Mouse (Mus musculus): ENCODE measurements around the gene Tekt1. TPM values are rescaled to one million over a fixed set of nuclear protein-coding genes. Genes with fewer than 3 reads are reported as not detected.

Tekt1 gene
- total RNA-seq, 1 experiment from 2014 or later, result 0.18 TPM

DNA sequence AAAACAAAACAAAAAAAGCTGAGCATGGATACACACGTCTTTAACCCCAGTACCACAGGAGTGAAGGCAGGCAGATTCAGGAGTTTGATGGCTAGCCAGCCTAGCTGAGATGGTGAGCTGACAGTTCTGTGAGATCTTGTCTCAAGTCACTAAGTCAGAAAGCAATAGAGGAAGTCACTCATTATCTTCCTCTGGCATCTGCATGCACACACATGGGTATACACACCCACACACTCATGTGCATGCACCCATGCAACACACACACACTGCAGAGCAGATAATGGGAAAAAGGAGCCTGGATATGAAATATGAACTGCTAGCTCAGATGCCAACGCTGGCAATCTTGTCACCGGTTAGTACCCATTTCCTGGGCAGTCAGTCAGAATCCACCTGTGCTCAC is 31.0 kb upstream of the Tekt1 start:
- ATAC-seq (replicated peaks; ENCODE audit: low read depth, poor library complexity, severe bottlenecking), result peak; percentile 36; the same call in 1 of the 2 replicates

DNA sequence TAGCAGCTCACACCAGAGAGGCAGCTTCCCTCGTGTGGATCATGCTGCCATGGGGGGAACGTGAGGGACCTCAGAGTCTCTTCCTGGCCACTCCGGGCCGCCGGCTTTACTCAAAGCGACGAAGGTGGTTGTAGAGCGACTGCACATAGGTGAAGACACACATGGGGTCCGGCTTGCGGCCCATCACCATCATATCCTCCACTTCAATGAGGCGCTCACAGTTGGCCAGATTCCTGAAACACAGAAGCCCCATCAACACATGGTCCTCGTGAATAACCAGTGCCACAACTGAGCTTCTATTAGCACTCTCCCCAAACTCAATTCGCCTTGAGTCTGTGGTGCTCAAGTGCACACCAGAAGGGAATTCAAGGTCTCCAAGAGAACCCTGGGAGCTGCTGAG is 28.9 kb upstream of the Tekt1 start:
- ATAC-seq (replicated peaks; ENCODE audit: low read depth, poor library complexity, severe bottlenecking), result no peak

DNA sequence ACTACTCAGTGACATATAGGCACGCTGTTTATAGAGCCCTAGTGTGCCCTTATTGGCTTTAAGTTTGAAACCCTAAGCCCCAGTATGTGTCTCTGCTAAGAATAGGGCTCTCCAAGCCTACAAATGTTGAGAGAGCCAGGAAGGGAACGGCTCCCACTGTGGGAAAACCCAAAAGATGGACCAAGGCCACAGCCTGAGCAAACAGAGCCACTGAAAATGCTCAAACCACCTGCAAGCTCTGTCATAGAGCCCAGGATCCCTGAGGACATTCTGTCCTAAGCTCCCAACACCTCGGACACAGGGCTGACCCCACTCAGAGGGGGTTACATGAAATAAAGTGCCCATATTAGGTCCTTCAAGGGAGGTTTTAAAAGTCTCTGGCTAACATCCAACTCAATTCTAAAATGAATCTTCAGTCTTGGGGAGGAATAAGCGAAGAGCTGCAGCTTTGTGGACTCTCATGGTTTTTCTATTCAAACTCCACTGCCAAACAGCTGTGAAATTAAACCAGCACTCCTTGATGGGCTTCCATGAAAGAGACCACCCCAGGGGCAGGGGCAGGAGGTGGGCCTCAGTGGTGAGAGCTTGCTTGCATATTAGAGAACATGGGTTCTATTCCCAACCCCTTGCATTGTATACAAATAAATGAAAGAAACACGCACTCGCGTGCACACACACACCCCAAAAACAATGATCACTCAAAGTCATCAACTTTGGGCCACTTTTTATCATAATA is 27.3 kb upstream of the Tekt1 start:
- no peak for ATAC-seq (replicated peaks; ENCODE audit: low read depth, poor library complexity, severe bottlenecking)

DNA sequence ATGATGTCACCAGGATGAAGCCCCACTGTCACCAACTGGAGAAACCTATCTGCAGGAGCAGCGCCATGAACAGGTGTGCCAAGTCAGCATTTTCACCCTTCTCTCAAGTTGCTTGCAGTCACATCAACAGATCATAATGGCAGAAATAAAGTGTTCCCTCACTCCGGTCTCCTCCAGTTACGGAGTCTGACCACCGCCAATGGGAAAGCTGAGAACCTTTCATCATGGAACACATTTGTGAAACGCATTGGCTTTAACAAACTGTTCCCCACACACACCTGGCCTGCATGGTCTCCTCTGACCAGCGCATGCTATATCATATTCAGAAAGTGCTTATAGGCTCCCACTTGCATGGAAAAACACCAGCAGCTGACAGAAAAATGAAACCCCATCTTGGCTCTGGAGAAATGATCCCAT is 25.9 kb upstream of the Tekt1 start:
- ATAC-seq (replicated peaks; ENCODE audit: low read depth, poor library complexity, severe bottlenecking), result no peak

DNA sequence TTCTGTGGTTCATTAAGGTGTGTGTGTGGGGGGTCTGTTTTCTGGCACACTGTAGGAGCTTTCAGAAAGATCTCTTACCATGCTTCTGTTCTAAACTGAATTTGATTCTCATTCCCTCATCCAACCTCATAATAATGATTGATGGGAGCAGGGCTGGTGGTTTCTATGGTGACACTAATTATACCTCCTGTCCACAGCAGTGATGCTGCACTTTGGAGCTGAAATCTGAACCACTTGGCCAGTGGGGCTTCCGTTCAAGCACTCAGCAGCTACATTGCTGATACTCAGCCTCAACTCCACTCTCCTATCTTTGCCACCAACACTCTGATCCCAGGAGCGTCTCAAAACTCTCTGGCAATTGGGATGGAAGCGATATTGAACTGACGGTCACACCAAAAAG is 17.1 kb upstream of the Tekt1 start:
- no peak for ATAC-seq (replicated peaks; ENCODE audit: low read depth, poor library complexity, severe bottlenecking)

DNA sequence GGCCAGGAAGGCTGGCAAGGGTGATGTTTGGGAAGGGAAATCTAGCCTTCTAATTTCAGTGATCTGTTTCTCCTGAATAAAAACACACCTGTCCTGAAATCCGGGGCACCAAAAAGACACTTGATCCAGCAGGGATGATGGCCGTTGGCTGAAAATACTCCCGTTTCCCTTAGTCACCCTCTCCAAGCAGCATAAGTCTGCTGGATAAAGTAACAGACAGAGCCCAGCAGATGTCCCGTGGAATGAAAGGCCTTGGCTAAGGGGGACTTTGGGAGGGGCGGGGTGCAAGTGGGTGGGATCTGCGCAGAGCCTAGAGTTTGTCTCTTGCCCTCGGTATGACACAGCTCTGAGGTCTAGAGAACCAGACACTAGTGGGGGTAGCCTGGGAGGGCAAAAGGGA is 16.0 kb upstream of the Tekt1 start:
- no peak for ATAC-seq (replicated peaks; ENCODE audit: low read depth, poor library complexity, severe bottlenecking)

DNA sequence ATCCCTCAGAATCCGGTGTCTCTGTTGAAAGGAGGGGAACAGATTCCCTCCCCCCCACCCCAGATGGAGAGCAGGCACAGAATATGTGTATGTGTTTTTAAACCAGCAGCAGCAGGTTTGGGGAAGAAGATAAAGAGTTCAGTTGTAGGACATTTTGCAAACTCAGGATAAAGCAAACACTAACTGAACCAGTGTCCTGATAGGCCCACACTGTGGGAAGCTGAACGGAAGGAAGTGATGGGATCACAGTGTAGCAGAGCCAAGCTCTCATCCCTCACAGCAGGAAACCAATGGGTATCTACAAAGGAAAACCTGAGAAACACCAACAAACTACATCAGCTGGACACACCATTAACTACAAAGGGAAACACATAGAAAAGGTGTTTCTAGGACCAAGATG is 14.3 kb upstream of the Tekt1 start:
- no peak for ATAC-seq (replicated peaks; ENCODE audit: low read depth, poor library complexity, severe bottlenecking)

DNA sequence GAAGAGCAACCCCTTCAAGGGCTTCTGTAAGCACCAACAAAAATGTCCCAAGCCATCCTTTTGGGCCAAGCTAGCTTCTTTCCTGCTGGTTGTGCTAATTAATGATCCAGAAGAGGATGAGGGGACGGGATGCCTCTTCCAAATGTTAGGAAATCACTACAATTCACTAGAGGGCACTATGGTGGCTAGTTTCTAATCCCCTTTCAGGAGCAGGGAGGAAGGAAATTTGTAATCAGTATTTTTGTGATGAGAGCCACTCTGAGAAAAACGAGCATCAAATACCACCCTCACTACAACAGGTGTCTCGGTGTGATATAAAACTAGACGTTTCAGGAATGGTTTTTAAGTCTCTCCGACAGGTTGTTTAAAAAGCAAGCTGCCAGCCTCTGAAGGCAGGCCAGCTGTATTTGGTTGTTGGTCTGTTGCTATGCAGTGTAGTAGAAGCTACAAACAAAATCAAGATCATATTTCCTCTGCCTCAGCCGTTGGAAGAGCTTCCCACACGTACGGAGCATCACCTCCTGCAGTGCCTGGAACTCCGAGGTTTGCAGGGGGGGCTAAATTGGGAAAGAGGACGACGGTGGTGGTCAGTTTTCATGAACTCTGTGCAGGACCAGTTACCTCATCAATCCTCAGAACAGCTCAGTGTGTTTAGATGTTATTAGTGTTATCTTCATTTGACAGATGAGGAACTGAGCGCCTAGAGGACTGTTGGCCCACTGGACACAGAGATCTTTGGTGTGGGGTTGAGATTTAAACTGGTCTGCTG is 7.8 kb upstream of the Tekt1 start:
- ATAC-seq (replicated peaks; ENCODE audit: low read depth, poor library complexity, severe bottlenecking), result no peak

DNA sequence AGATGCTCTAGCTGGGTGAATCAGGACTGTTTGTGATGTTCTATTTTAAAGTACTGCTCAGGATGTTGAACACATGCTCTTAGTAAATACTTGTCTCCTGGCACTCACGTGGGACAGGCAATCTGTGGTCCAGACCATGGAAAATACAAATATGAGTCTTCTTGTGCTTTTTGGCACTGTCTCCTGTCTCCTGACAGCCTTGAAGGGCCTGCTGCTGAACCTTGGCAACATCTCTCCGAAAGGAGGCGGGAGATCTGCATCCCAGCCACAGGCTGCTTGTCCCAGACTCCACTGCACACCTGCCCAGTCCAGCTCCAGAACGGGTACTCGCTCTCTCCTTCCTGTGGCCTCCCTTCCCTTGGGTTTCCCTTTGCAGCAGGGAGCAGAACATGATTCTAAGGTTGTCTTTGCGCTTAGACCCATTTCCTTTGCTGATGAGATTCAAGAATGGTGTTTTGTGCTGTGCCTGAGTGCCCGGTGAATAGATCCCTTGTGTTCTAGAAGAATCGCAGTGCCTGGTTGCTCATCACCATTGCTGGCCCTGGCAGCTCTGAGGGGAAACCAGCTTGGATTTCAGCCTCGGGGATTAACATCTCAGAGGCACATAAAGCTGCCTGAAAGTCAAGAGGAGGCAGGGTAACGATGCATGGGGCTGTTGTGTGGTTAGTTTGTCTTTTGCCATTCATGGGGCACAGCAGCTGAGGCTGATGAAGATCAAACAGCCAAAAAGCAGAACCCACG is 5.9 kb upstream of the Tekt1 start:
- no peak for ATAC-seq (replicated peaks; ENCODE audit: low read depth, poor library complexity, severe bottlenecking)

DNA sequence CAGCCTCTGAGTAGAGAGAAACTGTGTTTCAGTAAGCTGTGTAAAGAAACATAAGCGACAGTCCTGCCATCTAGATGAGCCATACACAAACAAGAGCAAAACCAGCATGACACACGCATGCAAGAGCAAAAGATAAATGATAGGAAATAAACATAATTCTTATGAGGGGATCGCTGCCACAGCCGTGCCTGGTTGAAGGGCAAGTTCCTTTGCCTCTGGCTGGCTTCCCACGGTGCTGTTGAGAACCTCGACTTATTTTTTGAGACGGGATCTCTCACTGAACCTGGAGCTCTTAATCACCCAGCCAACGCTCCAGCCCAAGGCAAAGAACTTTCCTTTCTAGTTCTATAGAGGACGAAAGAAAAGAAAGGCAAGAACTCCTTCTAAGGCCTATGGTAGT is 3.9 kb upstream of the Tekt1 start:
- ATAC-seq (replicated peaks; ENCODE audit: low read depth, poor library complexity, severe bottlenecking), result no peak

DNA sequence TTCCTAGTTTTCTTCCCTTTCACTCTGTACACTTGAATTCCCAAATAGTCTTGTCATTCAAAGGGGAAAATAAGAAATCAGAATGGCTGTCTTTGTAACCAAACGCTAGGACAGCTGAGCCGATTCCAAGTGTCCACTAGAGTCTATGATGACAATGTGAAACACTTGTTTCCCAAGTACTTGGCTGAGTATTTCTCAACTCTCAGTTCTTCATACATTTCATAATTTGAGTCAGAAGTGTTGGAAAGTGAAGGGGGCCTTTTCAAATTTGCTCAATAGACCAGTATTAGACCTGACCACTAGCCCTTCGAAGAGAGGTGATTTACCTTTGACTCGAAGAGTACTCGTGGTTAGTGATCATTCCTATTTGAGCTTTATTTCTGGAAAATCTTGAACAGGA is 2.3 kb upstream of the Tekt1 start:
- no peak for ATAC-seq (replicated peaks; ENCODE audit: low read depth, poor library complexity, severe bottlenecking)

DNA sequence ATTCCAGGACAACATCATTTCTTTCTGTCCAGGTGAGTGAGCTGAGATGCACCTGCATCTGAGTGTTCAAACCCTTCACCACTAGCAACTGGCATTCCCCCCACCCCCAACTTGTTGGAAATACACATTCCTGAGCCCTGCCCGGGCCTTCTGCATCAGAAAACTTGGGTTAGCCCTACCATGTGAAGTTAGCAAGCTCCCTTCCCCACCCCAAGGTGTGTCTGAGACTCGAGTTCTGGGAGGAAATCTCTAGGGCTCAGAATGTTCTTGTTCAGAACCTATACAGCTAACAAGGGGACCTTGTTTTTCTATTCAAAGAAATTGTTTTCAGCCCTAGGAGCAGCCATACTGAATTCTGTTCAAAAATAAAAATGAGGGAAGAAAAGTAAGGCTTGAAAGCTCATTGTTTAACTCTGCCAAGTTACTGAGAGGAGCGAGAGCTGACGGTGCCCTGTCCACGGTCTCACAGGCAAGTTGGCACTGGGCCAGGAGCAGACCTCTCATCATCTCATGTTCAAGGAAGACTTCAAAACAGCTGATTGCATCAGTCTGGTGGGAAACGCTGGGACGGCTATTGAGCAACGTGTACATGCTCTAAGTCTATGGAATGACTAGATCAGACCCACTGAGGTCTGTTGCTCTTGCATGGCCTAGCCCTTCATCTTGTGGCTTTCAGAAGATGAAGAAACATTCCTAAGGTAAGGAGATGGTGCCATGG is 1.4 kb upstream of the Tekt1 start:
- no peak for ATAC-seq (replicated peaks; ENCODE audit: low read depth, poor library complexity, severe bottlenecking)

DNA sequence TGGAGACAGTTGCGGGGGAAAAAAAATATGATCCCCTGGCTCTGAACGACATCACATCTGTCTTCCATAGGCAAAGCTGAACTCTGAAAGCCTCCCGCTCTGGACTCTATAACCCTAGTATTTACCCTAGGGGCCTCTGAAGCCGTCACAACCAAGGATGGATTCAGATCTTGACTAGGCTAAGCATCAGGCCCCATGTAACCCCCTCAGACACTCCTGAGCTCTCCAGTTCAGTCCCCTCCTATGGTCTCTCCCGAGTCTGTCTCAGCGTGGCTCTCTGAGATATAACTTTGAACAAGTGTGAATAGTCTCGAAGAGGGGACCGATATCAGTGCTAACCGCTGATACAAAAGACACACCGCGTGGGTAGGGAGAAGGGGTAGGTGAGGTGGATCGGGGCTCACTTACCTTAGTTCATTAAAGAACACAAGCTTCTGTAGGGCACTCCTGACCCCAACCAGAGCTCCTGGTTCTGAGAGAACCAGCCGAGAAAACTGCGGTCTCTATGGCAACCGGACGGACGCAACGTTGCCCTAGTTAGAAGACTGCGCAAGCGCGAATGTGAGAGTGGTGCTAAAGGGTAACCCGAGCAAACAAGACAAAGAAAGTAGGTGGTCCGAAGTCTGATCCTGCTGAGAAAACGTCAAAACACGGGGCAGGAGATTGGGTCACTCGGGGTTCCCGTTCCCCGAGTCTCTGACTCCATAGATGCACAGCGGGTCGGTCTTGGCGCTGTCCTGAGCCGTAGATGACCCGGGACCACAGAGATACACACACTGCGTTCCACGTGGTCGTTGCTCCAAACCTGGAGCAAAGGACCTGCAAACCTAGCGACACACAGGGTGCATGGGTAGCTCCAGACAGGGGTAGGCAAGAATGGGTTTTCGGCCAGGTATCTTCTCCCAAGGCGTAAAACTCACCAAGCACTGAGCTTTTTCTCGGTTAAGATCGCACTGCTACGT is 576 bp downstream of the Tekt1 start:
- peak; percentile 60 for ATAC-seq (replicated peaks; ENCODE audit: low read depth, poor library complexity, severe bottlenecking)

DNA sequence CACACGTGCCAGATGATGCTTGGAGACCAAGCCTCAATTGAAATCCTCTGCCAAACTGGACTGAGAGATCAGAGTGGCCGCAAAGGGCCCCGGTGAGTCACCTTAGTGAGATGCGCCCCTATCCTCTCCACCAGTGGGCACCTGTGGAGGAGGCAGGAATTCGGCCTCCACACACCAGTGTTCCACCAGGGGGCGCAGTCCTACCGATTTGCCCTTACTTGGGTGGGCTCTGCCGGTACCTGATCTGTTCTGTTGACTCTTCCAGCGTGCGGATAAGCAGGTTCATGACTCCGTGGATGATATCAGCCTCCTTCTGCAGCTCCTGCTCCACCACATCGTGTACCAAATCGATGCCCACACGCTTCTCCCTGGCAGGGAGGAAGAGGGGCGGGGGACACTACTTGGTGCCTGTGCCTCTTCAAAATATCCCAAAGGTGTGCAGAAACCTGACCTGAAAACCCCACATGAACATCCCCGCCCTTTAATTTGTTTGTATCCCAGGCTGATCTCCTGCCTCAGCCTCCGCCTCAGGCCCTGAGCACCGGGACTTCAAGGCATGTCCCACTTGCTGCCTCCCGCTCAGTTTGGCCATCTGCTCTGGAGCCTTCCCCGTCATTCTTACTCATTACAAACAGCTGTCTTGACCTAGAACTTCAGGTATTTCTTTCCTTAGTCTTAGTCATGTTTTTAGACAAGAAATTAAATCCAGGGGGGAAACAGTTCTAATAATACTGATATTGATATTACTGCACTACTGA is 7.1 kb downstream of the Tekt1 start:
- ATAC-seq (replicated peaks; ENCODE audit: low read depth, poor library complexity, severe bottlenecking), result peak; percentile 86; the same call in 1 of the 2 replicates

DNA sequence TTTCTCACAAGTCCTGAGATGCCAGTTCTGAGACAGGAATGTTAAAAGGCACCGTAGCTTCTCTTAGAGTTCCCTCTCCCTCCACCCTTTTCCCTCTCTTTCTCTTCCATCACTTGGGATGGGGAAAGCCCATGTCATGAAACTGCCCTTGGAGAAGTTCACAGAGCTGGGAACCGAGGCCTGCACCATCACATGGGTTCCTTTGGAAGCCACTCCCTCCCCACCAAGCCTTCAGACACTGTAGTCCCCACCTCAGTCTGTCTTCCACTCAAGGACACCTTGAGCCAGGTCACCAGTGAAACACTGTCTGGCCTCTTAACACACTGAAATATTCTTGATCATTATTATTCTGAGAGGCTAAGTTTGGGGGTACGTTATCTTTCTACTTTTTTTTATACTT is 9.1 kb downstream of the Tekt1 start:
- no peak for ATAC-seq (replicated peaks; ENCODE audit: low read depth, poor library complexity, severe bottlenecking)

DNA sequence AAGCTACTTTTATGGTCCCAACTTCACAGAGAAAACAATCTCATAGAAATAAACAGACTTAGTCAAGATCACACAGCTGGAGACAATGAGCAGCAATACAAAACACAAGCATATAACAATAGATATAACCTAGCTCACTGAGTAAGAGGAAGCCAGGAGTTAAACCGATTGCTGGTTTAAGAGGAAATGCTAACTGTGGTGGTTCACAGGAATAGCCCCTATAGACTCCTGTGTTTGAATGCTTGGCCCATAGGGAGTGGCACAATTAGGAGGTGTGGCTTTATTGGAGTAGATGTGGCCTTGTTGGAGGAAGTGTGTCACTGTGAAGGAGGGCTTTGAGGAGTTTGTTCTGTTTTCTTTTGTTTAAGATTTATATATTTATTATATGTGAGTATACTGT is 10.0 kb downstream of the Tekt1 start:
- ATAC-seq (replicated peaks; ENCODE audit: low read depth, poor library complexity, severe bottlenecking), result no peak

DNA sequence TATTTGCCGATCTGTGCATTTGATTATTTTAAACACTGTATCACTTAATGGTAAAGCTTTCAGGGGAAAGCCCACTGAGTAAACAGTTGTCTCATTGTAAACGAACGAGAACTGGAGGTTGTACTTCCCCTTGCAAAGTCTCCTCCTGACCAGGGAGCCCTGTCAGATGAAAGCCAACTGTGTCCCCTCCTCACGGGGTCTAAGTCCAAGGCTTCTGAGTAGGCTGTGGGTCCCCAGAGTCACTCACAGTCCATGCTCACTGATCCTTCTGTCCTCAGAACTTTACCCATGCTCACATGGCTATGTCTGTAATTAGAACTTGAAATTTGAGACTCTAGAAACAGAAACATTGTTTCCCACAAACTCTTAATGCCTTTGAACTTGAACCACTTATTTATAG is 12.6 kb downstream of the Tekt1 start:
- ATAC-seq (replicated peaks; ENCODE audit: low read depth, poor library complexity, severe bottlenecking), result no peak

DNA sequence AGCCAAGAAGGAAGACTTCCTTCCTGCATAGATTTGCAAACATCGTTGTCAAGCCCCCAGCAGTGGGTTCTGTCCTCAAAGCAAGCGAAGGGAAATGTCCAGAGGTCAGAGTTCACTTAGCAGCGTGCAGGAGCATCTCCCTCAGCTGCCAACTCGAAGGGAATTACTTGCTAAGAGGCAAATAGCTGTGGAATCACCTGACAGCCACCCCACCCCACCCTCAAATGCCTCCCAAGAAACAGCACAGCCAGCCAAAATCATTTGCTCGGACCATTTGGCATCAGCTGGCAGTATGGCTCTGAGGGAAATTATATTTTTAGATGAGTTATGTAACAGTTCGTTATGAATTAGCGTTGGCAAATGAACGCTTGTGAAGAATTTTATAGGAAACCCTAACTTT is 13.2 kb downstream of the Tekt1 start:
- no peak for ATAC-seq (replicated peaks; ENCODE audit: low read depth, poor library complexity, severe bottlenecking)

DNA sequence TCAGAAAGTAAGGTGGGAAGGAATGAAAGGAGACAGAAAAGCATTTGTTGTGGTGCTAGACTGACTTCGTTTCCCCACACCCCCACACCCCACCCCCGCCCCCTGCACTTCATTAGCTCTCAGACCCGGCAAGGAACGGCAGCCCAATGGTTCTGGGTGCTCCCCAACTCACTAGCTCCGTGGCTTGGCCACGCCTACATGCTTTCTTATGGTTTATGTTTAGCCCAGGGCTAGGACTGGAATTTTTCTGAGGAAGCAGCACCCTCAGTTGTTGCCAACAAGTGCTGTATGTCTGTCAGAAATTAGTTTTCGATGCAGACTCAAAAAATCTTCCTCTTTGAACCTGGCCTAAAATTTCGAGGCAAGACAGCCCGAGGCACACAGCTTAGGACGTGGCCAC is 13.7 kb downstream of the Tekt1 start:
- no peak for ATAC-seq (replicated peaks; ENCODE audit: low read depth, poor library complexity, severe bottlenecking)
